Mouse (Mus musculus): ENCODE measurements around the gene Ifrd1. TPM values are rescaled to one million over a fixed set of nuclear protein-coding genes. Genes with fewer than 3 reads are reported as not detected.
A peak's percentile ranks its signal among the peaks of the same experiment; 100 is the strongest.

The Ifrd1 gene
- polyA plus RNA-seq, 1 experiment from 2014 or later: 138 TPM

GRCm38 (mm10) chr12:40224171-40224880 is 24.0 kb downstream of the Ifrd1 start:
- H3K27ac ChIP-seq: no peak overlapping the region
- no peak overlapping the region for H3K4me3 ChIP-seq
- no peaks in the 10 kb centered on the region for H3K9me3 ChIP-seq
- WGBS: 94% methylated on average over 9 of the region's 9 CpGs
- H3K36me3 ChIP-seq (replicated peaks): no peaks in the 10 kb centered on the region
- H3K27me3 ChIP-seq (ENCODE audit: poor library complexity, severe bottlenecking): no peaks in the 10 kb centered on the region
- peaks cover 26% of the 10 kb centered on the region for H3K4me1 ChIP-seq
- DNase-seq (ENCODE audit: extremely low spot score, low spot score): no peak

DNA sequence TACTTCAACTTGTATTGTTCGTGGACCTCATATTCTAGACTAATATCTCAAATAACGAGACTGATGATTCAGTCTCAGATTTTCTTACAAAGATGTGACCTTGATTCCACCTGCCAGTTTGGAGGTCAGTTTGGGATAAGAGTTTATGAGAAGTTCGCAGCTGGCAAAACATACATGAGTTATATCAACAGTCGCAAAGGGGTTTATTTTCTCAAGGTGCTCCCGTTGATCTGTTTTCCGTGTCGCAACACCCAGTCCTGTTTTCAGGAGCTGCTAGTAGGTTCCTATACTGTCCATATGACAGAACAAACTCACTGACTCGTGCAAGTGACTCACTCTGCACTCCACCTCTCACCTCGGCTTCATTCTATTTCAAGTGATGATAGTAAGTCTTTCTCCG is 24.6 kb downstream of the Ifrd1 start:
- H3K36me3 ChIP-seq (replicated peaks): no peaks in the 10 kb centered on the region
- DNase-seq (ENCODE audit: extremely low spot score, low spot score): no peak
- no peaks in the 10 kb centered on the region for H3K9me3 ChIP-seq
- peak overlapping the region; percentile 97 for H3K4me3 ChIP-seq
- 68% methylated on average over 10 of the region's 10 CpGs for WGBS
- peaks cover 26% of the 10 kb centered on the region for H3K4me1 ChIP-seq
- no peaks in the 10 kb centered on the region for H3K27me3 ChIP-seq (ENCODE audit: poor library complexity, severe bottlenecking)
- peak overlapping the region; percentile 99 for H3K27ac ChIP-seq

DNA sequence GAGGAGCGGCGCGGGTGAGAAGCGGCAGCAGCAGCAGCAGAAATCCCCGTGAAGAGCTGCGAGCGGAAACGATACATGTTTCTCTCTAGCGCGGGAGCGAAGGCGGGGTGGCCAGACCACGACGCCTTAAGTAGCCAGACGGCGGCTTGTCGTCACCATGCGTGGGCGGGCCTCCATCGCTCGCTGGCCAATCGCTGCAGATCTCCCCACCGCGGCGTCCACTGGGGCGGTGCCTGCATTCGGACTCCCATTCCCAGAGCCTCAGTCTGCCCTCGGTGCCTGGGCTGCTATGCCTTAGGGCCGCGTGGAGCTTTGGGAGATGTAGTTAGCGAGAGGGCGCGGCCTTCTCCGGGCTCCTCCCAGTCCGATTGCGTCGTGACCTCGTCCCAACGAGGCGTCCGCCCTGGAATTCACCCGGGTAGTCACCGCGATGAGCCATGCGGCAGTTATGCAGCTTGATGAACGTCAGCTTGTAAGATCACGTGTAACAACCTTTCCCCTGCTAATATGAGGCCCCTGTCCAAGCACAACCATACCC is 25.2 kb downstream of the Ifrd1 start:
- Histone ChIP-seq H3K4me1 (peaks cover 26% of the 10 kb centered on the region), H3K36me3 (replicated peaks) (peaks cover 3% of the 10 kb centered on the region), H3K27ac (peak overlapping the region; percentile 99), H3K4me3 (peak overlapping the region; percentile 97), H3K27me3 (ENCODE audit: poor library complexity, severe bottlenecking) (no peaks in the 10 kb centered on the region), H3K9me3 (no peaks in the 10 kb centered on the region)
- under 1% methylated on average over 47 of the region's 47 CpGs for WGBS
- peak; percentile 99 for DNase-seq (ENCODE audit: extremely low spot score, low spot score)

DNA sequence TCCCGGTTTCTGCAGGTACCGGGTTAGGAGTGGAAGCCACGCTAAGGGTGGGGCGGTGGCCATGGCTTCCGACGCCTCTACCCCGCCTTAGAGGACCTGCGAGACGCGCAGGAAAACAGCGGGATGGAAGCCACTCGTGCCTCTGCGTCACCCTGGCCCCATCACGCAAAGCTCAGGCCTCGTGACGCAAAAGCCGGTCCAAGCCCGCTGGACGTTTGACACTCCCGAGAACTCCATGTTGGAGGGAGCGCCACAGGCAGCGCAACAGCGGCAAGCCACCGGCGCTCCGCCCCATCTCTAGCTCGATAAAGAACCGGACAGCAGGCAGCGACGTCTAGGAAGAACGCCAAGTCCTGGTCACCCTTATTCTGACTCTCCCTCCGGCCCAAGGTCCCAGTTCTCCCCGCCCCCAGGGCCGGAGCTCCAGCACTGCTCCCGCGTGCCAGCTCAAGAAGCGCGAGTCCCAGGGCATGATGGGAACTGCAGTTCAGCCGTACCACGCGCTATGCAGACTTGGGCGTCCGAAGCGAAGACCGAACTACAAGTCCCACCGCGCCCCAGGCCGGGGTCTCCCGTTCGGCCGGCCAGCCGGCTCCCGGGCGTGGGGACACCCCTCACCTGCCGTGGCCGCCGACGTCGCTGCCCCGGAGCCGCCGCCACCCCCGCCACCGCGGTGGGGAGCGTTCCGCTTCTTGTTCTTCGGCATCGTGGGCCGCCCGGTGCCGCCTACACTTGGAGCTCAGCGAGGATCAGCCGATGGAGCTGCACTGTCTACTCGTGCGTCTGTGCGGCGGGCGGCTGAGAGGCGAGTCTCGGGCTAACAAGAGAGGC is 25.8 kb downstream of the Ifrd1 start:
- peak overlapping the region; percentile 99 for H3K27ac ChIP-seq
- H3K4me1 ChIP-seq: peaks cover 26% of the 10 kb centered on the region
- DNase-seq (ENCODE audit: extremely low spot score, low spot score): peak; percentile 91
- peaks cover 10% of the 10 kb centered on the region for H3K36me3 ChIP-seq (replicated peaks)
- H3K27me3 ChIP-seq (ENCODE audit: poor library complexity, severe bottlenecking): no peaks in the 10 kb centered on the region
- peak overlapping the region; percentile 97 for H3K4me3 ChIP-seq
- no peaks in the 10 kb centered on the region for H3K9me3 ChIP-seq
- WGBS: under 1% methylated on average over 81 of the region's 81 CpGs

DNA sequence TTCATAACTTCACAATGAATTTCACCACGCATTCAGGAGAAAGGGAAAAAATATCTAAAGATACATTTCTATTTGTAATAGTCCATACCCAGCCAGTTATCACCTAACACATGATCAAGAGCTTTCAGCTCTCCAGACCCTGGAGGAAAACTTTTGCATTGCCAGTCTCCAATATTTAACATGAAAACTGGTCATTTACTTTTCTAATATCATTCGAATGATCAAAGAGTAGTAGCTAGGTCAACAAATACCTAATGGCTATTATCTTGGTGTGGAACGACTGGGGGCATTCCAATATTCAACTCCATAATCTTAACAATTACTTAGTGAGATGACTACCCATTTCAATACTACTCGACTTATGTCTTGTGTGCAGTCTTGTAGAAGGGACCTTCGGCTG is 26.7 kb downstream of the Ifrd1 start:
- Histone ChIP-seq H3K4me3 (peak overlapping the region; percentile 97), H3K9me3 (no peaks in the 10 kb centered on the region), H3K27ac (peak overlapping the region; percentile 99), H3K4me1 (peaks cover 26% of the 10 kb centered on the region), H3K36me3 (replicated peaks) (peaks cover 18% of the 10 kb centered on the region), H3K27me3 (ENCODE audit: poor library complexity, severe bottlenecking) (no peaks in the 10 kb centered on the region)
- no peak for DNase-seq (ENCODE audit: extremely low spot score, low spot score)
- 30% methylated on average over 5 of the region's 5 CpGs for whole genome bisulfite sequencing

- H3K9me3 ChIP-seq: no peaks in the 10 kb centered on the region
- H3K4me1 ChIP-seq: peaks cover 26% of the 10 kb centered on the region
- no peak for DNase-seq (ENCODE audit: extremely low spot score, low spot score)
- H3K27ac ChIP-seq: no peak overlapping the region
- H3K27me3 ChIP-seq (ENCODE audit: poor library complexity, severe bottlenecking): no peaks in the 10 kb centered on the region
- H3K4me3 ChIP-seq: peak overlapping the region; percentile 97
- 58% methylated on average over 3 of the region's 3 CpGs for WGBS
- H3K36me3 ChIP-seq (replicated peaks): peaks cover 25% of the 10 kb centered on the region
Observed at GRCm38 (mm10) chr12:40220896-40221295, 27.4 kb downstream of the Ifrd1 start.

GRCm38 (mm10) chr12:40220001-40220570 is 28.2 kb downstream of the Ifrd1 start:
- H3K27ac ChIP-seq: no peak overlapping the region
- peaks cover 26% of the 10 kb centered on the region for H3K4me1 ChIP-seq
- H3K4me3 ChIP-seq: peak overlapping the region; percentile 97
- H3K36me3 ChIP-seq (replicated peaks): peaks cover 33% of the 10 kb centered on the region
- H3K9me3 ChIP-seq: no peaks in the 10 kb centered on the region
- DNase-seq (ENCODE audit: extremely low spot score, low spot score): no peak
- 70% methylated on average over 3 of the region's 3 CpGs for WGBS
- H3K27me3 ChIP-seq (ENCODE audit: poor library complexity, severe bottlenecking): no peaks in the 10 kb centered on the region

- Histone ChIP-seq H3K9me3 (no peaks in the 10 kb centered on the region), H3K27ac (no peak overlapping the region), H3K36me3 (replicated peaks) (peaks cover 49% of the 10 kb centered on the region), H3K4me3 (no peak overlapping the region), H3K27me3 (ENCODE audit: poor library complexity, severe bottlenecking) (no peaks in the 10 kb centered on the region), H3K4me1 (peaks cover 21% of the 10 kb centered on the region)
- no peak for DNase-seq (ENCODE audit: extremely low spot score, low spot score)
- WGBS: 81% methylated on average over 2 of the region's 2 CpGs
Observed at GRCm38 (mm10) chr12:40218430-40218945, 29.8 kb downstream of the Ifrd1 start.

DNA sequence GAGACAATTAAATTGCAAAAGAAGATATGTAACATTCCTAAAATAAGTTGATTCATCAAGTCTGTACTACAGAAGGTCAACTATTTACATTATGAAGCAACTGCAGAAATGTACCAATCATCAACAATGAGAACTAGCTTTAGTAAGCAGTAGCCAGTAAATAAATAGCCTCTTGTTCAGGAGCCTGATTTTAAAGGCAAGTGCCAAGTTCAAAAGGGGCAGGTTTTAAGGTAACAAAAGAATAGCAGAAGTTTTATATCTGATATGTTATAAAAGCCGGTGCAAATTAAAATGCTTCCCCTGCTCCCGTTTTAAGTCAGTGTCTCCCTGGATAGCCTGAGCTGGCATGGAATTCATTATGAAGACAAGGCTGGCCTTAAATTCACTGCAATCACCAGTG is 30.5 kb downstream of the Ifrd1 start:
- Histone ChIP-seq H3K4me1 (peaks cover 20% of the 10 kb centered on the region), H3K9me3 (no peaks in the 10 kb centered on the region), H3K27ac (no peak overlapping the region), H3K27me3 (ENCODE audit: poor library complexity, severe bottlenecking) (no peaks in the 10 kb centered on the region), H3K36me3 (replicated peaks) (peaks cover 57% of the 10 kb centered on the region), H3K4me3 (no peak overlapping the region)
- no peak for DNase-seq (ENCODE audit: extremely low spot score, low spot score)
- 86% methylated on average over 2 of the region's 2 CpGs for WGBS

GRCm38 (mm10) chr12:40214888-40215876 is 33.1 kb downstream of the Ifrd1 start:
- 93% methylated on average over 15 of the region's 15 CpGs for WGBS
- Histone ChIP-seq H3K27ac (no peak overlapping the region), H3K36me3 (replicated peaks) (peaks cover 82% of the 10 kb centered on the region), H3K4me3 (no peak overlapping the region), H3K4me1 (peaks cover 6% of the 10 kb centered on the region), H3K27me3 (ENCODE audit: poor library complexity, severe bottlenecking) (no peaks in the 10 kb centered on the region), H3K9me3 (no peaks in the 10 kb centered on the region)
- no peak for DNase-seq (ENCODE audit: extremely low spot score, low spot score)

DNA sequence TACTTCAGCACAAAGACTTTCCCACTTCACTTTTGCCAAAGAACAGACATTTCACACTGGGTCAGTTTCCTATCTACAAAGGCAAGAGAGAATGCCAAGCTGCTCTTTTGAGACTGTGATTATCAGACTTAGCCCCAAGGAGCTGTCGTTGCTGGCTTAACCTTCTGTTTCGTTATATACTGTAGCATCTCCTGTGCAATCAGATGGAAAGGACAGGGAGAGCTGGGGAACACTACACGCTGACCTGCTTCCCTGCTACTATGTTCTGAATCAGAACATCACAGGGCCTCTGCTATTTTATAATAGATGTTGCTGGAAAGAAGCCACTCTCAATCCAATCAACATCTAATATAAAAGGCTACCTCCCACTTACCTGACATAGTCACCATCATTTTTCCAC is 39.3 kb downstream of the Ifrd1 start:
- no peak overlapping the region for H3K27ac ChIP-seq
- H3K36me3 ChIP-seq (replicated peaks): peaks cover 100% of the 10 kb centered on the region
- H3K4me3 ChIP-seq: no peak overlapping the region
- no peak for DNase-seq (ENCODE audit: extremely low spot score, low spot score)
- WGBS: 89% methylated on average over 3 of the region's 3 CpGs
- no peaks in the 10 kb centered on the region for H3K27me3 ChIP-seq (ENCODE audit: poor library complexity, severe bottlenecking)
- H3K9me3 ChIP-seq: no peaks in the 10 kb centered on the region
- no peaks in the 10 kb centered on the region for H3K4me1 ChIP-seq

DNA sequence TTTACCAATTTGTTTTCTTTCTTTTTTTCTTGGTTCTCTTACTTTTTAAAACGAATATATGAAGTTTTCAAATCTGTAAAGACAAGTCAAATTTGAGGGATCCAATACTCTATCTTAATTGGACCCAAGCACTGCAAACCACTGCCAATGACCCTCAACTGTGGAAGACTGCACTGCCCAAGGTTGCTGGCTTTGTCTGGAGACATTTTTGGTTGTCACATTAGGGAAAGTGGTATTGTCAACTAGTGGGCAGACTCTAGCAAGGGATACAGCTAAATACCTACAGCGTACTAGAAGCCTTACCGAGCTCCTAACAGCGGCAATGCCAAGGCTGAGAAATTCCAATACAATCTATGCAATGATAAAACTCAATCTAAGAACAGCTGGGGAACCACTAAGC is 40.4 kb downstream of the Ifrd1 start:
- DNase-seq (ENCODE audit: extremely low spot score, low spot score): no peak
- Histone ChIP-seq H3K4me3 (no peak overlapping the region), H3K27ac (no peak overlapping the region), H3K4me1 (no peaks in the 10 kb centered on the region), H3K9me3 (no peaks in the 10 kb centered on the region), H3K27me3 (ENCODE audit: poor library complexity, severe bottlenecking) (no peaks in the 10 kb centered on the region), H3K36me3 (replicated peaks) (peaks cover 100% of the 10 kb centered on the region)
- WGBS: 94% methylated on average over 4 of the region's 4 CpGs

Measured in forebrain, embryonic 10.5 days (tissue).